Mouse (Mus musculus): ENCODE measurements at regions not wholly inside any gene's neighbourhood (a gene's known extent, or its start where the extent isn't known, plus 50 kb on each side); places are given as distances from the start of the nearest gene placed in this dataset.

GRCm38 (mm10) chr13:107944831-107945230 is 99.4 kb upstream of the Smim15 start:
- no peak for DNase-seq (ENCODE audit: low read depth, low spot score)

DNA sequence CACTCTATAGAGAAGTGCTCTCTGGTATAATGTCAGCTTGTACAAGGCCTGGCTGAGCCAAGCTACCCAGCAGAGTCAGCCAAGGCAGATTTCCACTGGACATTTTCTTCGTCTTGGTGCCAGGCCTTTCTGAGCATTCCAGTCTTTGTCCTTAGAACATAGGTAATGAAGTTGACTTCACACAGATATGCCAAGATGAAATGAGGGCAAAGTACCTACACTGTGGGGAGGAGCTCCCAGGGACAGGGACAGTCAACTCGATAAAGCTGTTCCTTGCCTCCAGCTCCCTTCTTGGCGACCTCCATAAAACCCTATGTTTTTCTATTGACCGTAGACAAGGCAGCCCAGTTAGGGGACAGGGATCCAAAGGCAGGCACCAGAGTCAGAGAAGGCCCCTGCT is 101.3 kb upstream of the Smim15 start:
- no peak for DNase-seq (ENCODE audit: low read depth, low spot score)

GRCm38 (mm10) chr13:107942297-107942962 is 101.8 kb upstream of the Smim15 start:
- DNase-seq (ENCODE audit: low read depth, low spot score) = no peak

GRCm38 (mm10) chr13:107939916-107940646 is 104.2 kb upstream of the Smim15 start:
- DNase-seq (ENCODE audit: low read depth, low spot score) = no peak

GRCm38 (mm10) chr13:107935611-107936010 is 108.6 kb upstream of the Smim15 start:
- DNase-seq (ENCODE audit: low read depth, low spot score) = no peak

DNA sequence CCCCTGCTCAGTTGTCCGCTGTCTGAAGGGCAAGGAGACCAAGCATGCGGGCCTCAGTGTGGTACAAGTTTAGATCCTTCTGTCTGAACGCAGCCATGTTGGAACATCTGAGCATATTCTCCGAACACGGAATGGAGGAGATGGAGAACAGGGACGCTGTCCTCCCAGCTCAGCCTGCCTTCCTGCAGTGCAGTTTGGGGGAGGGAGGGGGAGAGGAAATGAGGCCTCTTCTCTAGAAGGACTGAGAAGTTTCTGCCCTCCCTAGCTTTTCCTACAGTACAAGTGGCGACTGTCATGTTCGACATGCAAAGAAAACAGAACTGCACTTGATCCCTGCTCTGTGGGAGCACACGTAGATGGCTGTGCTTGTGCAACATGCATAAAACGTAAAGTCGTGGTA is 109.6 kb upstream of the Smim15 start:
- no peak for DNase-seq (ENCODE audit: low read depth, low spot score)

DNA sequence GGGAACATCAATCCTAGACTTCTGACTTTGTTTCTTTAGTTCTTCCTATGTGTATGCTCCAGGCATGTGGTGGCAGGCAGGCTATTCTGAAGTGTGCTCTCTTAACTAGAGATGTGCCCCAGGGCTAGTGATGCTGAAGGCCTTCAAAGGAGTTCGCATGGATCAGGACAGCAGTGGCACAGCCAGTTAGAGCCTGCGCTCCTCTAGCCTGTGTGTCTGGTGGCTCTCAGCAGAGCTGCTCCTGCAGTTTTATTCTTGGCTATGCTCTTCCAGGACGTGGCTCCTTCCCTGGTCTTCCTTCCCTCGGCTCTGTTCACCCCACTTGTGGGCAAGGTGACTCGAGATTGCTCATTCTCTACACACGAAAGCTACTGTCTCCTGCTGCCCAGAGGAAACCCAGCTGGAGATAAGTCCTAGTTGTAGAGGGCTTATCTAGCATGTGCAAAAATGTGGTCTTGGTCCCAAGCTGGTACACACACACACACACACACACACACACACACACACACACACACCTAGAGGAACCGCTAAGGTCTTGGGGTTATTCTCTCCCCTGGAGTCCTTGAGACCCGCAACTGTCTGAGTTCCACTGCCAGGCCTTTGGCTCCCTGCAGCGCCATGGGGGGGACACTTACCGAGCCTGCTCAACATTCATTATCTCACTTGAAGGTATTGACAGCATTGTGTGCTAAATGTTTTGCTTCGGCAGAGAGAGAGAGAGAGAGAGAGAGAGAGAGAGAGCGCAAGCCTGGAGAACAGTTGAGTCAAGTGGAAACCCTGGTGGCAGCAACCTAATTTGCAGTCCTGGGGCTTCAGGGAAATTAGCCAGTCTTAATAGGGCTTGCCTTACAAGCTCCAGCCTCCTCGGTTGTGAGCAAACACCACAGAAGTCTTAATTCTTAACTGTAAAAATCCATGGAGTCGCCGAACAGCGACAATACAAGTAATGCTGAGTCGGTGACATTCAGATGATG is 110.4 kb upstream of the Smim15 start:
- no peak for DNase-seq (ENCODE audit: low read depth, low spot score)

DNA sequence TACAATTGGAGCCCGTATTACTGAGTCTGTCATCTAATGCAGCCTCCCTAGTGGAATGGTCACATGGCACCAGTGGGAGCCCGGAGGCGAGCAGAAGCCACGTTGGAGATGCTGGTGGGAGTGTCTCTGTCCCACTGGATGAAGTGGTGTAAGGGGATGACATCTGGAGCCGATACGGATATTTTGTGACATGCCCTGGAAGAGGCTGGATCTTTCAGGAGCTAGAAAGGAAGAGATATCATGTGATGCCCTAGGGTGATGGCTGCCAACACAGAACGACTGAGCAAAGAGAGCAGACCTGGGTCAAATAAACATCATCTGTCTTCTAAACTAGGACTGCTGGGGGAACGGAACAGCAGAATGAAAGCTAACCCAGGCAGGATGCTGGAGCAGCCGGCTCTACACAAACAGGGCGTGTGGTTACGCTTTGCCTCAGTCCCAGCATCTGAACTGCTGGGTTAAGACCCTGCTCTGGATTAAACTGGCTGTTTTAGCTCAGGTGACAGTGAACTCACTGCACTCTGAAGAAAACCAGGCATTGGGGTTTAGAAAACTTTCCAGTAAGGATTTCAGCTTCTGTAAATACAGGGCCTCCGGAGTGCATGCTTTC is 111.7 kb upstream of the Smim15 start:
- no peak for DNase-seq (ENCODE audit: low read depth, low spot score)

DNA sequence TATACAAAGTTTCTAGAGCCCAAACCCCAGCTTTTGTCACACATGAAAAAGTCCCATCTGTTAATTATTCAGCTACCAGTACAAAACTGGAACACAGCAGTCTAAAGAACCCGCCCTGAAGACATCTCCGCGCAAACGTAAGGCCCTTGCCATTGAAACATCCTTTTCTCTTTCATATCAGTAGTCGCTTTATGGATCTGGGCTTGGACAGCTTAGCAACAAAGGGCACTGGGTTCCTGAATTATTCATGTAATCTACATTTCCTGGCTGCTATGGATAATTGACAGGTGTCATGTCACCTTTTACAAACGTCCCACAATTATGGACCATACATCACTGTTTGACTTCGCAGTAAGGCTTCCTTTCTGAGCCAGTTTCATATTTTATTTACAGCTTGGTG is 113.0 kb upstream of the Smim15 start:
- no peak for DNase-seq (ENCODE audit: low read depth, low spot score)

- no peak for DNase-seq (ENCODE audit: low read depth, low spot score)
These were observed 116.6 kb upstream of the Smim15 start for GRCm38 (mm10) chr13:107927499-107928215.

GRCm38 (mm10) chr13:107925470-107925869 is 118.8 kb upstream of the Smim15 start:
- no peak for DNase-seq (ENCODE audit: low read depth, low spot score)

DNA sequence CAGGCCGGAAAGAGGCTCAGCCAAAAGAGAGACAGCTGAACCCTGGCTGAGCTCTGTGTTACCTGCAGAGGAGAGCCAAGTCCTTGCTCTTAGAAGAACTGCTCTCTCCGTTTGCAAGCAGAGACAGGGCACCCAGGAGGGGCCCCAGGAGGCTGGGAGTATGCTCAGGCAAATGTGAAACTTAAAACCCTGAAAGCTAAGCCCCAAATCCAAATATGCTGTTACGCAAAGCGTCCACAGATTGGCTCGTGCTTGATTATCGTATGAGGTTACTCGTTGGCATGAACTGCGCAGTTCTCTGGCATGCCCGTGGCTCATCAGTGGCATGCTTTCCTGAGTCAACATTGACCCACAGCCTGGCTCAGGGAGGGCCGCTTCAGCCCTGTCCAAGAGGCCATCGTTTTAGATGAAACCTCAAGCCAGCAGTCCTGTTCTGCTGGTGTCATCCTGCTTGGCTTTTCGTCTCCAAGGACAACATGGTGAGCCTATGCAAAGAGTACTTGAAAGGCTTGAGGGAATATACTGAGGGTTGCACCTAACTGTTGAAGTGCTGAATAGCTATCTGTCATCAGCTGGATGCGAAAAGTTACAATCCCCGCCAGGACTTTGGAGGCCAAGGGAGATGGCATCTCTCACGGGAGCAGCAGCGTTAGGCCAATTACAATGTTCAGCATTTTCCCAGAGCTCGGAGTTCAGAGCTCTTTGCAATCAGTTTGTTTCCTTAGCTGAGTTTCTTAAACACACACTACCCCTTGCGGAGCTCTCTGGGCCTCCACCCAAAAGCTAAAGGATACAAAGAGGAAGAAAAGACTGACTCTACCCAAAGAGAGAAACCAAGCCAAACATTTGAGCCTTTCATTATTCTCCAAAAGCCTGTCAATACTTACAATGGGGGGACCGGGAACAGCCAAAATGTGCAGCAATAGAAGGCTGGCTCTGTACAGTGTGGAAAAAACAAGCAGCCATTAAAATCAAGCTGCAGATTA is 120.8 kb upstream of the Smim15 start:
- no peak for DNase-seq (ENCODE audit: low read depth, low spot score)

- DNase-seq (ENCODE audit: low read depth, low spot score) = no peak
These were observed 124.8 kb upstream of the Smim15 start for GRCm38 (mm10) chr13:107919403-107919802.

DNA sequence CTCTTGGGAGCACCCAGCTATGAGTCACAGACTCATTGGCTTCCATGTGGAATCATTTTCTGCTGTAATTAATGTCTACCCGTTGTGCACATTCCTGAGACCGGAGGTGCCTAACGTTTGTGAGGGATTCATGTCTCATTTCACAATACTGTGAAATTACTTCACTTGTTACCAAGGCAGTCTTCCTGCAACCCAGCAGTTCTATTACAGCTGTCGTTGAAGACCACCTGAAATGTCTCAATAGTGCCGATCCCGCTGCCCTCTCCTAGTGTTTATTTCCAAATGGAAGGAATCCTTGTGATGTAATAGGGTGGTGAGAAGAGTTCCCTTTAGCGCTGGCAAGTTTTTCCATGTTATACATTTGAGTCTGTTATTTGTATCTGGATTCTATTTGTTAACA is 125.8 kb upstream of the Smim15 start:
- no peak for DNase-seq (ENCODE audit: low read depth, low spot score)

DNA sequence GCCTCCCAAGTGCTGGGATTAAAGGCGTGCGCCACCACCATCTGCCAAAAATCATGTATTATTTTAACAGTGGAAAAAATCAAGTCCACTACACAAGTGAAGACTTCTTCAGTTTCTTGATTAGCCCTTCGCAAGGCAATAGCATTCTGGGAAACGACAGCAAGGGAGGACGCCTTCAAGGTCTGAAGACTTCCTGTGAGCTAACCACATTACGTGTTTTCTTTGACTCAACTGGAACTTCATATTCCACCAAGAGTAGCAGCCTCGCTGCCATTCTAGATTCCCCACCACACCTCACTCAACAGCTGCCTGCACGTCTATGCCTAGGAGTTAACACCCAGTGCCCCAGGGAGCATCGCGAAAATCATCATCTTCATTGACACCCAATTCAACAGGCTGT is 126.2 kb upstream of the Smim15 start:
- DNase-seq (ENCODE audit: low read depth, low spot score) = no peak

GRCm38 (mm10) chr13:107917564-107917963 is 126.7 kb upstream of the Smim15 start:
- no peak for DNase-seq (ENCODE audit: low read depth, low spot score)

- DNase-seq (ENCODE audit: low read depth, low spot score) = no peak
These were observed 134.1 kb upstream of the Smim15 start for GRCm38 (mm10) chr13:107910125-107910524.

DNA sequence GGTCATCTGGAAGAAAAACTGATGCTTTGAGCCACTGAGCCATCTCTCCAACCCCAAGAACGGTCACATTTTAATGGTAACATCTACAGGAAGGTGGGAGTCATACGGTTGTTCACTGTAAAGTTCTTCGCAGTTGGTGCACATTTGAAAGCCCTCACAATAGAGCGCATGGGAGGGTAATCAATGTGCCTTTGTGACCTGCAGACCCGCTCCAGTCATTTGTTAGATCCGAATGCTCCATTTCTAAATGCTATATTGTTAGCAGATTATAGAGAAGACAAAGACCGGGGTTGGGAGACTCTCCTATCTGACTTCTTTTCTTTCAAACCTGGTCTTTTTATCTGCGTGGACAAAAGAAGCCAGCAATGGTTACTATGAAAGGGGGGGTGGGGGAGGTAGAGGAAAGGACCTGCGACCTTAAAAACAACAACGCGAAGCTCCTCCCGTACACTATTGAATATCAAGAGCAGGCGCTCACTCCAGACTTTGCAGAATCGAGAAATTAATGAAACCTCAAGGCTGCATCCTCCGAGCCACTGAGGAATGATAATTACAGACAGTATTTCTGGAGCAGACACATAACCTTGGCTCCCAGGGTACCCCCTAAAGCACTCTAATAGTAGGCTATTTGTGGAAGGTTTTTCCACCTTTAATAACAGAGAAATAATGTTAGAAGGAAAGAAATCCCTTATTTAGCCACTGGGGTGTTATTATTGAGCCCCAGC is 134.7 kb upstream of the Smim15 start:
- DNase-seq (ENCODE audit: low read depth, low spot score) = no peak

GRCm38 (mm10) chr13:107907966-107908365 is 136.3 kb upstream of the Smim15 start:
- no peak for DNase-seq (ENCODE audit: low read depth, low spot score)
